25 mouse cellular contexts compared by ENCODE assay signal in the genomic region with DNA sequence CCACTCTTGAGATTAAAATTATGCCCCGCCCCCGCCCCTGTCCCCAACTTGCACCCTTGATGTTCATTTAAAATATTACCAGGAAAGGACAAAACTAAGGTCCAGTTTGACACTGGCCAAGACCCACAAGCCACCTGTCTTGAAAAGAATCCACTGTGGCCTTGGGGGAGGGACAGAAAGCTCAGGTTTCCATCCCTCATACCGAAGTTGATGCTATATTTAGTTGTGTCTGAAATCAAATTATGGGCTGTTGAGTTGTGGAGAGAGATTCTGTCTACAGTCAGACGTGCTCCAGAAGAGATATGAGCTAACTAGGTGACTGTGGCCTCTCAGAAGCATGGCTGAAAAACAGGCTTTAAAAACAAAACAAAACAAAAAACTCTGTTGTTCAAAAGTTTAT. TPM values are rescaled to one million over a fixed set of nuclear protein-coding genes. Genes with fewer than 3 reads are reported as not detected.
DNase-seq lines count a peak whose midpoint lies in the region; ATAC-seq lines count a peak whose summit lies in the region.
"Had no signal": no experiment of that assay in that cellular context is flagged by ENCODE, and none has a peak within 500 bp of the region (broad histone marks: within the 10 kb centered on the region; RNA-seq: fewer than 3 reads in every experiment).

No protein-coding gene starts in this region.

- H3K4me1 ChIP-seq in heart, embryonic 13.5 days, result peaks cover 48% of the 10 kb centered on the region
- peaks cover 8% of the 10 kb centered on the region; the same call in 1 of the 2 replicates for H3K4me1 ChIP-seq in kidney, embryonic 16.5 days (ENCODE audit: insufficient read depth, low read length)
- peaks cover 15% of the 10 kb centered on the region for H3K4me1 ChIP-seq in intestine, embryonic 16.5 days (ENCODE audit: control insufficient read depth, insufficient read depth, low read length)

- peaks cover 13% of the 10 kb centered on the region for H3K27me3 ChIP-seq in heart, embryonic 13.5 days (replicated peaks)
- peaks cover 28% of the 10 kb centered on the region for H3K27me3 ChIP-seq in kidney, embryonic 16.5 days (ENCODE audit: insufficient read depth, low read length)
- H3K27me3 ChIP-seq in intestine, embryonic 16.5 days (replicated peaks; ENCODE audit: control insufficient read depth, insufficient read depth, low read length), result peaks cover 8% of the 10 kb centered on the region; the same call in 1 of the 2 replicates

- H3K4me2 ChIP-seq in heart, embryonic 13.5 days, result peak overlapping the region; percentile 88
- H3K4me2 ChIP-seq in kidney, embryonic 16.5 days (replicated peaks; ENCODE audit: low read depth, low read length), result no peak overlapping the region
- H3K4me2 ChIP-seq in intestine, embryonic 16.5 days (ENCODE audit: low read depth, low read length), result no peak overlapping the region
- H3K4me2 ChIP-seq: forebrain, embryonic 13.5 days; limb, embryonic 13.5 days; lung, embryonic 15.5 days; midbrain, embryonic 12.5 days; neural tube, embryonic 13.5 days had no signal

- peak overlapping the region; percentile 98 for H3K27ac ChIP-seq in heart, embryonic 13.5 days (replicated peaks)
- H3K27ac ChIP-seq in kidney, embryonic 16.5 days (ENCODE audit: low read length), result no peak overlapping the region
- H3K27ac ChIP-seq in intestine, embryonic 16.5 days (ENCODE audit: low read length), result no peak overlapping the region
- H3K27ac ChIP-seq: forebrain, embryonic 13.5 days; hindbrain, postnatal 0 days; layer of hippocampus, adult 2 months; limb, embryonic 13.5 days; liver, embryonic 14.5 days; lung, embryonic 15.5 days; macrophage; midbrain, embryonic 12.5 days; neural tube, embryonic 13.5 days had no signal

- no peaks in the 10 kb centered on the region for H3K9me3 ChIP-seq in heart, embryonic 13.5 days
- H3K9me3 ChIP-seq in kidney, embryonic 16.5 days (ENCODE audit: low read length), result no peaks in the 10 kb centered on the region
- no peaks in the 10 kb centered on the region for H3K9me3 ChIP-seq in intestine, embryonic 16.5 days (ENCODE audit: control insufficient read depth, low read length)
- H3K9me3 ChIP-seq: forebrain, embryonic 13.5 days; limb, embryonic 13.5 days; lung, embryonic 15.5 days; midbrain, embryonic 12.5 days; neural tube, embryonic 13.5 days had no signal

- no peaks in the 10 kb centered on the region for H3K36me3 ChIP-seq in heart, embryonic 13.5 days
- H3K36me3 ChIP-seq in kidney, embryonic 16.5 days (ENCODE audit: insufficient read depth, low read length), result no peaks in the 10 kb centered on the region
- no peaks in the 10 kb centered on the region for H3K36me3 ChIP-seq in intestine, embryonic 16.5 days (ENCODE audit: control insufficient read depth, insufficient read depth, low read length)
- H3K36me3 ChIP-seq: limb, embryonic 13.5 days; lung, embryonic 15.5 days; midbrain, embryonic 12.5 days; neural tube, embryonic 13.5 days had no signal

- H3K9ac ChIP-seq in heart, embryonic 13.5 days, result peak overlapping the region; percentile 62
- no peak overlapping the region for H3K9ac ChIP-seq in kidney, embryonic 16.5 days (replicated peaks; ENCODE audit: low read length)
- H3K9ac ChIP-seq in intestine, embryonic 16.5 days (ENCODE audit: low read depth, low read length), result no peak overlapping the region
- H3K9ac ChIP-seq: forebrain, embryonic 13.5 days; limb, embryonic 13.5 days; liver, embryonic 14.5 days; lung, embryonic 15.5 days; midbrain, embryonic 12.5 days; neural tube, embryonic 13.5 days had no signal

- DNase-seq in gastrocnemius, adult 8-10 months (ENCODE audit: low spot score in 2 of 2), result peak; percentile 33 to 50
- DNase-seq in heart, adult 18-20 months, result peak; percentile 60 to 66
- peak; percentile 52 for DNase-seq in heart, postnatal 4 days
- no peak for DNase-seq in embryo, embryonic 10.5 days (ENCODE audit: low spot score)
- DNase-seq: adrenal gland, adult 2 months; B cell, adult 2 months; cerebellum, adult 8-10 months; kidney, adult 18-20 months; kidney, postnatal 14 days; layer of hippocampus, postnatal 36 days; right cerebral cortex, adult 18-20 months; spleen, adult 18-20 months; thymus, adult 2 months had no signal

- peak overlapping the region; percentile 8; the same call in 1 of the 2 replicates for H3K4me3 ChIP-seq in heart, embryonic 13.5 days
- H3K4me3 ChIP-seq in kidney, embryonic 16.5 days (ENCODE audit: low read length), result no peak overlapping the region
- no peak overlapping the region for H3K4me3 ChIP-seq in intestine, embryonic 16.5 days (ENCODE audit: low read length)
- H3K4me3 ChIP-seq: forebrain, embryonic 13.5 days; layer of hippocampus, adult 2 months; limb, embryonic 13.5 days; lung, embryonic 15.5 days; midbrain, embryonic 12.5 days; neural tube, embryonic 13.5 days had no signal

- 37% methylated on average over 4 of the region's 4 CpGs for WGBS in heart, embryonic 13.5 days
- WGBS in kidney, embryonic 16.5 days, result 61% methylated on average over 4 of the region's 4 CpGs
- 71% methylated on average over 4 of the region's 4 CpGs for WGBS in intestine, embryonic 16.5 days

- peak; percentile 24; the same call in 1 of the 2 replicates for ATAC-seq in heart, embryonic 13.5 days (ENCODE audit: extremely low read depth, insufficient number of reproducible peaks, low FRiP score, low TSS enrichment)
- ATAC-seq in kidney, embryonic 16.5 days (ENCODE audit: low FRiP score, low TSS enrichment), result no peak
- no peak for ATAC-seq in intestine, embryonic 16.5 days
- ATAC-seq: forebrain, embryonic 13.5 days; hindbrain, postnatal 0 days had no signal

RNA-seq across cellular contexts. Expression of a gene that starts 18.8 kb away (rescaled TPM):
- 1,000 to 10,000 TPM; 3,083 to 3,979 (median 3,594) TPM for total RNA-seq in gastrocnemius, adult 8-10 months (2022)
- total RNA-seq in heart, adult 18-20 months (2021), result 1,000 to 10,000 TPM; 1,617 to 1,852 TPM
- polyA plus RNA-seq in heart, embryonic 13.5 days (2015; fragmentation: Nextera tagmentation; extraction: Ambion mirVana), result 68.2 and 74.9 TPM in 2 replicates
- total RNA-seq in heart, postnatal 4 days (2021), result 100 to 1,000 TPM; 632 to 678 TPM
- polyA plus RNA-seq in kidney, embryonic 16.5 days (2015; fragmentation: Nextera tagmentation; extraction: Ambion mirVana), result 27.5 and 28.1 TPM in 2 replicates
- 20.2 and 21.2 TPM in 2 replicates for polyA plus RNA-seq in intestine, embryonic 16.5 days (2015; fragmentation: Nextera tagmentation; extraction: Ambion mirVana)

RNA-seq across cellular contexts. Expression of a gene that starts 31.3 kb away (rescaled TPM):
- 10 to 100 TPM; 24.8 to 29.2 (median 28.2) TPM for total RNA-seq in gastrocnemius, adult 8-10 months (2022)
- 10 to 100 TPM; 49.2 to 52.3 TPM for total RNA-seq in heart, adult 18-20 months (2021)
- polyA plus RNA-seq in heart, embryonic 13.5 days (2015; fragmentation: Nextera tagmentation; extraction: Ambion mirVana), result 115 and 128 TPM in 2 replicates
- 10 to 100 TPM; 62.4 to 63.3 TPM for total RNA-seq in heart, postnatal 4 days (2021)
- polyA plus RNA-seq in kidney, embryonic 16.5 days (2015; fragmentation: Nextera tagmentation; extraction: Ambion mirVana), result 138 and 147 TPM in 2 replicates
- 152 and 157 TPM in 2 replicates for polyA plus RNA-seq in intestine, embryonic 16.5 days (2015; fragmentation: Nextera tagmentation; extraction: Ambion mirVana)
